Mouse (Mus musculus) layer of hippocampus, postnatal 25 days (tissue): ENCODE measurements at regions not wholly inside any gene's neighbourhood (a gene's known extent, or its start where the extent isn't known, plus 50 kb on each side); places are given as distances from the start of the nearest gene placed in this dataset.

ENCODE experiments used
- DNase-seq, 2 experiments: peaks; one replicate each; pipeline ENCODE4 v3.0.0; 2022; ENCODE audit warnings: mixed read lengths in 2 of 2, low spot score in 1 of 2; ENCODE audit errors: extremely low spot score in 1 of 2

DNA sequence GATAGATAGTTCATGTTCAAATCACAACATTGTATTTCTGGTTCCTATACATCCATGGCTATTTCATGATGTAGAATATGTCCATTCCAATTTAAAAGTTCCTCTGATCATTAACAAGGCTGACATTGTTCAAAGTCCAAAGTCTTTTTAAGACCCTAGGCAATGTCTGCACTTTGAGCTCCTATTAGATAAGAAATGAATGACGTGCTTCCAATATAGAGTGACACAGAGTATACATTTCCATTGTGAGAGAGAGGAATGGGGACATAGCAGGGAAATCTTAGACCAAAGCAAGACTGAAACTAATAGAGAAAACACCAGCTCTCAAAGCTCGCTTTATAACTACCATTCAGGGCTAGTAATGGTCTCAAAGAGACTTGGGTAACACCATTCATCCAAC, 153.5 kb downstream of the Mex3b start:
- DNase-seq = no peak

- DNase-seq = no peak
Observed at GRCm38 (mm10) chr7:83023990-83024389, 156.9 kb downstream of the Mex3b start.

DNA sequence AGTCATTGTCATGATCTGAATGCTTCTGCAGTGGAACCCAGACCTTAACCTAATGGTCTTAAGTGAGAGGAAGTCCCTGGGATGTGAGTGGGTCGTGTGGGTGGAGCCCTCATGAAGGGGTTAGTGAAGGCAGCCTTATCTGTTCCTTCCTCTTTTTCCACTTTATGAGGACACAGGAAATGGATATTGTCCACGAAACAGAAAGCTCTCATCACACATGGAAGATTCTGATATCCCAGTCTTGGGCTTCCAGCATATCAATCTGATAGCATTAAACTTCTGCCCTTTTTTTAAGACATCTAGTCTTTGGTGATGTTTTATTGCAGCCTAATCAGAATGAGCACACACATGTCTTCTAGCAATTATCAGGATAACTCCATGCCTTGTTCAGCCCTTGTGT, 164.0 kb downstream of the Mex3b start:
- DNase-seq = no peak

DNA sequence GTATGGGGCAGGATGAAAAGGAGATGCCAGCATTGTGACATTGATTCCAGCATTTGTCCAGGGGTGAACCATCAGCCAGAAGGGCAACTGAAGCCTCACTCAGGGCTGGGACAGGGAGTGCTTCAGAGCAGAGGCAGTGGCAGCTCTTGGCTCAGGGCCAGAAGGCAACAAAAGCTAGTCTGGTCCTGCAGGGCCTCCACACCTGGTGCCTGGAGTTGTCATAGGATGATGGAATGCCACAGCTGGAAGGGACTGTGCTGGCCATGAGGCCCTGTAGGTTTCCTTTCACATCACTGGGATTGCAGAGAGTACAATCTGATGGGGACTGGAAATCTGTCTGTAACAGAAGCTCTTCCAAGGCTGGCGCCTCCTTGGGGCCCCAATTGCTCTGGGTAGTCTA, 164.9 kb downstream of the Mex3b start:
- no peak for DNase-seq

- no peak for DNase-seq
Observed at GRCm38 (mm10) chr7:83032924-83033323, 165.8 kb downstream of the Mex3b start.

GRCm38 (mm10) chr7:83035190-83035589, 168.1 kb downstream of the Mex3b start:
- no peak for DNase-seq

DNA sequence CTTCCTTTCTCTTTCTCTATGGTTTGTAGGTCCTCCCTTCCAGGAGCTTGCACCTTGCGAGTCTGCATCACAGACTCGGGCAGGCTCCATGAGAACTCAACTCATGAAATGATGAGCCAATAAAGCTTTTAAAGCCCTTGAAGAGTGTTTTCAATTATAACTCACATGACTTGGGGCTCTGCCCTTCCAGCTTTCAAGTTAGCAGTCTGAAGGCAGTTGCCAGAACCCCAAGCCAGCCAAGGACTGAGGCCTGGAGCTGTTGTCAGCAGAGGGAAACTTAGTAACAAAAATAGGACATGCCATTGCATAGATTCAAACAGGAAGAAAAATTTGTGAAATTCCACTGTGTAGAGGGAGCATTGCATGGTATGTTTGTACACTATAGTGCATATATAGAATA, 169.3 kb downstream of the Mex3b start:
- DNase-seq = no peak

DNA sequence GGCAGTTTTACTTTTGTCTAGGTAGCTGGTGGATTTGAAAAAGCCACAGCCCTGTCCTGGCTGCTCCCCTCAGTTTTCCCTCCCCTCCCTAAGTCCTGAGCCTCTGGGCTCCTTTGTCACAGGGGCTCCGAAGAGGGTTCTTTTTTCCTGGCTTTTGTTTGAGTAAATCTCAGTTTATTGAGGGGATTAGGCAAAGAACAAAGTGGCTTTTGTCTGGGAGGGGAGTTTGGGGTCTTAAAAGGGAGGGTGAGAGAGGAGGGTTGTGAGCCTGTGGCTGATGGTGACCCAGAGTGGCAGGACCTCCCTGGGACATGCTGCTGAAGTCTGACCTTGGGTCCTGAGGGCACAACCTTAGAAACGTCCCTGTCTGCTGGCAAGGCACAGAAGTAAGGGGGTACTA, 170.0 kb downstream of the Mex3b start:
- DNase-seq = no peak

DNA sequence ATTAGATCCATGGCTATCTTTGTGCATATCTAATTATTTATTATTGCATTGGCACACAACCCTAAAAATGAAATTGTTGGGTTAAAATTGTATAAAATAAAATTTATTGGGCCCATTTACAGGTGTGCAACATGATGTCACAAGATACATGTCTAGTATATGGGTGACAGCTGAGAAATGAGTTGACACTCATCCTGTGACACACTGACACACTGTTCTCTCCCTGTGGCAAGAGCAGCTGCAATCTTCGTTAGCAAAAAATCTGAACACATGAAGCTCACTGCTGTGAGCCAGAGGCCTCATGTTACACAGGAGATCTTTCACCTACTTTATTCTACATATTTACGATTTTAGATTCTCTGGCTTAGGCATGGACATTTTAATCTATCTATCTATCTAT, 170.6 kb downstream of the Mex3b start:
- DNase-seq = no peak

DNA sequence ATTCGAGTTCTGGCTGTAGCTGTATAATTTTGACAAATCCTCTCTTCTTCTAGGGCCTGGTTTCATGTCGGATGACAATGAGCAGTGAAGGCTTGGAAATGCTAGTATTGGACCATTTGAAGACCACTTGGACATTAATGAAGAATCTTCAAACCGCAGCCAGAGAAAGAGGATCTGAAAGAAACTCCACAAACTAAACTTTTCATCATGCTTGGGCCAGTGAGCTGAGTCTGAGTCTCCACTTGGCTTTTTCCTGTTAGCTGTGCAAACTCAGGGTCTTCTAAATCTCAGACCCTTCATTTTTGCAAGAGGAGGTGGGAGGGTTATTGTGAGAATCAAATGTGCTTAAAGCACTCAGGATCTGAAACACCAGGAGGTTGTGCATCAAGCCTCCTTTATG, 176.6 kb downstream of the Mex3b start:
- no peak for DNase-seq

GRCm38 (mm10) chr7:83045266-83045665, 178.1 kb downstream of the Mex3b start:
- DNase-seq = no peak

GRCm38 (mm10) chr7:83050011-83050410, 182.9 kb downstream of the Mex3b start:
- no peak for DNase-seq

DNA sequence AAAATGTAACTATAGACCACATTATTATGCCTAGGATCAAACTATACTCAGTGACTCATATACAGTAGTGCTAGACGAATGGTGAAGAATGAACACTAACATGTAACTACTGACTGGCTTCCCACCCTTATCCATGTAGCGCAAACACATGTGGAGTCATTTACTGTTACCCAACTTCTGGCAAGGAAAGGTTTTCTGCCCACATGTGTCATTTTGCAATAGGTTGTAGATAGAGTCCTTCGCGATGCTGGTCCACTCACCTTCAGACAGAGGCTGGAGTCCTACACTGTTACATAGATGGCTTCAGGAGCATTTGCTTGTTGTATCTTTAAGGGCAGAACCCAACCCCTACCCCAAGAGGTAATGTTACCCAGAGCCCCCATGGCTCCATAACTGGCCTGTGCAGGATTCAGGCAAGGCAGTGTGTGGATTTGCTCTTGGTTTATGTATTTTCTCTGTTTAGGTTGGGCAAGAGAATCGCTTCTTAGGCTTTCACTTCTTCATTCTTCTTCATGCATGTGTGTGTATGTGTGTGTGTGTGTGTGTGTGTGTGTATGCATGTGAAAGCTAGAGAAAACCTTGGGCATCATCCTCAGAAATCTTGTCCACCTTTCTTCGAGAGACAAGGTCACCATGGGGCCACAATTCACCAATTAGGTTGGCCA, 183.8 kb downstream of the Mex3b start:
- no peak for DNase-seq

GRCm38 (mm10) chr7:83056101-83056935, 189.2 kb downstream of the Mex3b start:
- no peak for DNase-seq

DNA sequence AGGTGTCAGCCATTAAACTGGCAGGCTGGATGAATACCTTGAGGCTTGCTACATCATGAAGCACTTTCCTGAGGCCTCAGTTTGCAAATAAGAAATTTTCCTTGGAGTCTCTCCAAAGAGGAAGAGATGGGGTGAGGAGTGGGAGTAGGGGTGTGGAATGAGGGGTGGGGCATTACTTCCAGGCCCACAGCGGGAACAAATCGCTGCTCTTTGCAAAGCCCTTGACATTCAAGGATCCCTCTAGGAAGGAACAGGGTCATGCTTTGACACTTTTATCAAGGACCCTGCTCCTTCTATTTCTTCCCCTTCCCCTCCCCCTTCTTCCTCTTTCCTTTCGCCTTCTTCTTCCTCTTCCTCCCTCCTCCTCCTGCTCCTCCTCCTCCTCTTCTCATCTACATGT, 193.2 kb downstream of the Mex3b start:
- DNase-seq = no peak

- no peak for DNase-seq
Observed at GRCm38 (mm10) chr7:83060733-83061132, 193.6 kb downstream of the Mex3b start.

GRCm38 (mm10) chr7:83061197-83061893, 194.2 kb downstream of the Mex3b start:
- DNase-seq = no peak

- DNase-seq = no peak
Observed at GRCm38 (mm10) chr7:83061894-83062477, 194.9 kb downstream of the Mex3b start.

GRCm38 (mm10) chr7:83063559-83063958, 196.4 kb downstream of the Mex3b start:
- DNase-seq = no peak

DNA sequence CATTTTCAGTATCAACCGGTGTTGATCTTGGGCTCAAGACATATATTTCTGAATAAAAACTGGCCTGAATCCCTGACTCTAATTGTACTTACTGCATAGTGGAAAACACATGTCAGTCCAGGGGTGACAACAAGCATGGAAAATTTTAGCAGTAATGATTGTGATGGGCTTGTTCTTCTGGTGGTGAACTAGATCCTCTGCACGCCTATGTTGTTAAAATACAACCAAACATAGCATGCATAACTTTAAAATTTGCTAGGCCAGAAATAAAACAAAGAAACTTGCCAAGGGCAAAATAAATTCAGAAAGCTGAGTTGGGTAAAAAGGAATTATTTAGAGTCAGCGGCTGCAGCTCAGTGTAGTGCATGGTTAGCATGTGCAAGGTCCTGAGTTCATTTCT, 198.2 kb downstream of the Mex3b start:
- no peak for DNase-seq

DNA sequence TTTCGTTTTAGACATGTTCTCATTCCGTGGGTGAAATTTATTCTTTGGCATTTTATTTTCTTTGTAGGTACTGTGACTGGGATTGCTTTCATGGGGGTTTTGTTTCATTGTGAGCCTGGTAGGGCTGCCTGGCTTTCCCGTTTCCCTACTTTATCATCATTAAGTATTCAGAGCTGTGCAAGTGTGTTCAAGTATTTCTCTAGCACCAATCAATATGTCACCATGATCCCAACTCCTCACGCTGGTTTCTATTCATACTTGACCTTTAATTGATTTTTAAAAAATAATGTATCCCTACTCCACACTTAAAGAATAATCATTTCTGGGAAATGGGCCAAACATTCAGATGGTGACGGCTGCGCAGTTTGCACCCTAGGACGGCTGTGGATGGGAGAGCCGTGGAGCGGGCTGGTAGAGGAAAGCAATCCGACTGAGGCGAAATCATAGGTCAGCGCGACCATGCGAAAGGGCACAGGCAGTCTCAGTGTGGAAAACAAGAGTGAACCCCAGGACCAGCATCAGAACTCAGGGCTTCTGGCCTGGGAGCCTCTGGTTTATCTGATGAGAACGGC, 207.4 kb downstream of the Mex3b start:
- peak; percentile 32 to 40 for DNase-seq
